Mouse (Mus musculus) regulatory T cell (primary cell): ENCODE measurements around the gene Olfr680-ps1.
"Not testable (repeated sequence)": the region's sequence is repeated elsewhere in the genome, so short reads cannot be mapped to it uniquely, and the experiment has no call there.

Source experiments
- in situ Hi-C: fragments of 300-600 bp; cut with MboI, MseI; formaldehyde crosslinking; loops from one replicate; pipeline ENCODE4 v1.15.1; 2025; ENCODE audit warnings: high pct_unique_total_duplicates

Gene Olfr680-ps1

DNA sequence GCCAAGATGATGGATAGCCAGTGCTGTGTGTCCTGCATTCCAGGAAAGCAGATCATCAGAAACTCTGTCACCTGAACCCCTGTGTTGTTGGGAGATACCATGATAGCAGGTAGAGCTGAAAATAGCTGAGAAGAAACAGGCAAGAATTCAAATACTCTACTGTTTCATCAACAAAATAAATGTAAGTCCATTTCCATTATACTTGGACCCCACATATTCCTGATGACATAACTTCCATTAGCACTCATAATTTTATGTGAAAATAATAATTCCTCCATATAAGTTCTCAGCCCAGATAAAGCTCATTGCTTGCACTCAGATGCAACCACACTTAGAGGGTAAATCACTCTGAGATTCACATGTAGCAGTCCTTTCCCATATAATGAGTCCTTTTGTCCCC, at the start of gene Olfr680-ps1:
Gene Olfr680-ps1, minus strand, starts transcription at position 101 of the 400 bp plus-strand sequence.
- in situ Hi-C loops, result not testable (repeated sequence)

DNA sequence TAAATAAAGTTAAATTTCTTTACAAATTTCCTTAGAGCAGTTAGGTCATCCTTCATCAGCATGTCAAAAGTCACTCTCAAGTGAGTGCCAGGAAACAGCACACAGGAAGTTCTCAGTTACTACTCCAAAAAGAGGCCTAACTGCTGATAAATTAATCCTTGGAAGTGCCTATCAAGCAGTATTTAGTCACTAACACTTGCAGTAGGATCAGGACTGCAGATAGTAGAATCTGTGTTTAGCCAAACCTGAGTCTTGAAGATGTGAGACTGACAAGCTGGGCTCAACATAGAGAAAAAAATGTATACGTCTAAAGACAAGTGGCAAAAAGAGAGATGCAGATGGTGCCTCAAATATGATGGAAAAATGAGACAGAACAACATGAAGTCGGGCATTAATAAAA, 48.7 kb upstream of the Olfr680-ps1 start:
- in situ Hi-C loops, result no loop called here

DNA sequence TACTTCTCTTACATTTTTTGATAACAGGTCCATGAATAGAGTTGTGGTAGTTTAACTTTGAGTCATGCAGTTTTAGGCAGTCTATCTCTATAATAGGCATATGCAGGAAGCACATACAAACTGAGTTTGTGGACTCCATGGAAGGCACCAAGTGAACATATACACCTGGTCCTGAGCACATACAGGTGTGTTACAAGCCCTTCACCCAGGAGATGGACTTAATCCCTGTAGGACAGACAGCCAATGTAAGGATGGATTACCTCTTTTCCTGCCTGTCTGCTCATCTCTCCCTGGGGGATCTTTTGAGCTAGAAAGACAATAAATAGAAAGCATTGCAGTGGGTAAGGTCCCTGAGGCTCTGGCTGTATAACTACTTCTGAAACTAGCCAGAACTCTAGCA, 23.9 kb upstream of the Olfr680-ps1 start, which contains the start of gene Olfr681:
Gene Olfr681, plus strand, starts transcription at position 301 of the 400 bp plus-strand sequence.
- in situ Hi-C loops, result no loop called here

DNA sequence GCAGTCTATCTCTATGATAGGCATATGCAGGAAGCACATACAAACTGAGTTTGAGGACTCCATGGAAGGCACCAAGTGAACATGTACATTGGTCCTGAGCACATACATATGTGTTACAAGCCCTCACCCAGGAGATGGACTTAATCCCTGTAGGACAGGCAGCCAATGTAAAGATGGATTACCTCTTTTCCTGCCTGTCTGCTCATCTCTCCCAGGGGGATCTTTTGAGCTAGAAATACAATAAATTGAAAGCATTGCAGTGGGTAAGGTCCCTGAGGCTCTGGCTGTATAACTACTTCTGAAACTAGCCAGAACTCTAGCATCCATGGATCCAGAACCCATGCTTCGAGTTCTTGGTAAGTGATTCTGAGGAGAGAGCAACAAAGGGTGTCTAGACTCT, 11.7 kb downstream of the Olfr680-ps1 start, which contains the start of gene Olfr679:
Gene Olfr679, plus strand, starts transcription at position 301 of the 400 bp plus-strand sequence.
- in situ Hi-C loops, result no loop called here

DNA sequence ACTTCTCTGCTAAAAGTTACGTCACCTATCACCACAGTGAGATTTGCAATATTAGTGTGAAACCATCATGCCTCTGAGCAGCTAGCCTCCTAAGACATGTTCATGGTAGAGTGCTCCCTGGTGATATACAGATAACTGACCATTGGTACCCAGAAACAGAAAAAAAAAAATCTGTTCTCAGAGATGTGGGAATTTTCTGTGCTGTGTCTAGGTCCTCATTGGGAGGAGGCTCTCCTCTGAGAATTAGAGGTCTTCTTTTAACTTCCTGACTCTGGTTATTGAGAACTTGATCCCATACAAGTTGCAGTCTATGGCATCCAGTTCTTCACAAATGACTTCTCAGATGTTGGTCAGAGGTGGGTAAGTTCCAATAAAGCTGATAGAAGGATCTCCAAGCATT, 28.4 kb downstream of the Olfr680-ps1 start, which contains the start of gene Olfr678:
Gene Olfr678, plus strand, starts transcription at position 301 of the 400 bp plus-strand sequence.
- in situ Hi-C loops, result no loop called here

DNA sequence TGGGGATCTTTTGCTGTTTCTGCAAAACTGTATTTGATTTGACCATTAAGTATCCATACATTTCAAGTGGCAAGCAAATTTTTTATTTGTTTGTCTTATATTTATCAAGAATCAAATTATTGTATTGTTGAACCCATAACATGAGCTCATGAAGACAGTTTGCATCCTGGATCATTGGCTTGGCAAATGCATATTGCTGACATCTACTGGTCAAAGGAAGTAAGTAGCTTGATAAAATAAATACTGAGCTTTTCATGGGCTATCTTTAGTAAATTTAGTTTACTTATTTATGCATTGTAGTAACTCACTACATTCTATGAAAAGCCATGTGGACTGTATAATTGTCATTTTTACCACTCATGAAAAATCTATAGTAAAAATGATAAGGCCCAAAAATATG, 33.7 kb downstream of the Olfr680-ps1 start:
- in situ Hi-C loops, result no loop called here
